In the genomic region with DNA sequence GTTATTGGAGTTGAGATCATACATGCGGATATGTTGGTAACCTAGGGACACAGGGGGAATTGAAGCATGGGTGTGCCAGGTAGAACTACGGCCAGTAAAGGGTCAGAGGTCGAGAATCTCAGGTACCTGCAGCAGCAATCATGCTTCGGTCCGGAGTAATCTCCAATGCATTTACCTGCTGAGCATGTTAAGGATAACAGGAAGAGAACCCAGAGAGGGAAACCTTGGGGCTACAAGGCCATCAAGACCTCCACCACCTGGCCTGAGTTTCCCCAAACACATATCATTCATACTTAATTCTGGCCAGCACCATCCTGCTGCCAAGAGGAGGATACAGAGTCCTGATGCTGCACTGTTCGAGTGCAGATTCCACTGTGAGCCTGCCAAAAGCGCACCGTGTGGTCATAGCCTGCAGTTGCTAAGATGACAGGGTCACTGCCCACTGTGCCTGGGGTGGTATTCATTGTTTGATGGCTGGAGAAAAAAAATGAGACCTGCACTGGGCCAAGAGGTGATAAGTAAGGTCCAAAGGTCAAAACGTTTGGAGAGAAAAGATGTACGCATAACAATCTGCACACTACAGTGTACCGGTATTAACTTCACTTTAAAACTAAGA, we compare ENCODE assay signal across 8 mouse cellular contexts. TPM values are rescaled to one million over a fixed set of nuclear protein-coding genes. Genes with fewer than 3 reads are reported as not detected.
DNase-seq lines count a peak whose midpoint lies in the region; ATAC-seq lines count a peak whose summit lies in the region.

No protein-coding gene starts in this region.

- intact Hi-C loops in left cerebral cortex, postnatal 4 days (cut with DNase I), result no loop called here
- intact Hi-C loops in left cerebral cortex, postnatal 36 days (cut with DNase I), result loop anchor here (5.0 kb wide), 1 partner anchor 34 kb away; no protein-coding TSS in a partner anchor
- intact Hi-C loops in gastrocnemius, postnatal 14 days (cut with DNase I; ENCODE audit: low total_unique reads), result no loop called here

- H3K27ac ChIP-seq in hindbrain, embryonic 11.5 days (ENCODE audit: low read depth, low read length), result no peak overlapping the region
- H3K27ac ChIP-seq in liver, embryonic 13.5 days, result peak overlapping the region; percentile 94

- H3K4me3 ChIP-seq in hindbrain, embryonic 11.5 days (ENCODE audit: low read depth, low read length), result peak overlapping the region; percentile 80
- H3K4me3 ChIP-seq in liver, embryonic 13.5 days (replicated peaks), result peak overlapping the region; percentile 84

- H3K4me1 ChIP-seq in hindbrain, embryonic 11.5 days (replicated peaks; ENCODE audit: control insufficient read depth, insufficient read depth, low read length), result 0 out of 2 replicates have a peak, but pooled peaks cover 4% of the 10 kb centered on the region
- H3K4me1 ChIP-seq in liver, embryonic 13.5 days (replicated peaks), result peaks cover 43% of the 10 kb centered on the region

- H3K36me3 ChIP-seq in hindbrain, embryonic 11.5 days (ENCODE audit: control insufficient read depth, insufficient read depth, low read length), result peaks cover 6% of the 10 kb centered on the region; the same call in 1 of the 2 replicates
- H3K36me3 ChIP-seq in liver, embryonic 13.5 days, result peaks cover 50% of the 10 kb centered on the region

- H3K4me2 ChIP-seq in hindbrain, embryonic 11.5 days (replicated peaks; ENCODE audit: low read depth, low read length), result peak overlapping the region; percentile 40
- peak overlapping the region; percentile 76 for H3K4me2 ChIP-seq in liver, embryonic 13.5 days

- DNase-seq in left cerebral cortex, postnatal 4 days, result peak; percentile 45
- DNase-seq in left cerebral cortex, postnatal 36 days (ENCODE audit: low spot score in 2 of 2), result no peak
- peak; percentile 74 for DNase-seq in cerebellum, adult 11-12 months
- DNase-seq in hindbrain, embryonic 11.5 days (ENCODE audit: low spot score), result no peak
- DNase-seq in liver, embryonic 13.5 days, result no peak
- DNase-seq in urinary bladder, adult 18-20 months (ENCODE audit: low spot score in 2 of 2), result no peak
- no peak for DNase-seq in gastrocnemius, postnatal 14 days
- DNase-seq in spleen, postnatal 4 days (ENCODE audit: low spot score in 2 of 2), result no peak

- peak; percentile 41 for ATAC-seq in hindbrain, embryonic 11.5 days (ENCODE audit: low FRiP score)
- no peak for ATAC-seq in liver, embryonic 13.5 days (ENCODE audit: low read depth)

- H3K9me3 ChIP-seq in hindbrain, embryonic 11.5 days (ENCODE audit: control insufficient read depth, low read length), result no peaks in the 10 kb centered on the region
- H3K9me3 ChIP-seq in liver, embryonic 13.5 days (replicated peaks), result no peaks in the 10 kb centered on the region

- no peaks in the 10 kb centered on the region for H3K27me3 ChIP-seq in hindbrain, embryonic 11.5 days (ENCODE audit: control insufficient read depth, insufficient read depth, low read length)
- H3K27me3 ChIP-seq in liver, embryonic 13.5 days, result no peaks in the 10 kb centered on the region

- H3K9ac ChIP-seq in hindbrain, embryonic 11.5 days (ENCODE audit: low read depth, low read length), result peak overlapping the region; percentile 81
- peak overlapping the region; percentile 88 for H3K9ac ChIP-seq in liver, embryonic 13.5 days

- WGBS in hindbrain, embryonic 11.5 days, result 56% methylated on average over 11 of the region's 11 CpGs
- 50% methylated on average over 11 of the region's 11 CpGs for WGBS in liver, embryonic 13.5 days (ENCODE audit: insufficient replicate concordance)

RNA-seq across cellular contexts. Expression of a gene that starts 0.8 kb away (rescaled TPM):
- total RNA-seq in left cerebral cortex, postnatal 4 days (2021), result 10 to 100 TPM; 33.4 to 39.1 TPM
- 10 to 100 TPM; 35.1 to 35.8 TPM for total RNA-seq in left cerebral cortex, postnatal 36 days (2021)
- polyA plus RNA-seq in hindbrain, embryonic 11.5 days (2014; fragmentation: Nextera tagmentation; extraction: Ambion mirVana), result 27.8 and 37.7 TPM in 2 replicates
- polyA plus RNA-seq in liver, embryonic 13.5 days (2015; fragmentation: Nextera tagmentation; extraction: Ambion mirVana), result 11.7 and 13.8 TPM in 2 replicates
- total RNA-seq in gastrocnemius, postnatal 14 days (2021), result 10 to 100 TPM; 10.7 to 11.6 TPM

RNA-seq across cellular contexts. Expression of a gene that starts 4.4 kb away (rescaled TPM):
- under 1 TPM; 0.54 to 0.92 TPM for total RNA-seq in left cerebral cortex, postnatal 4 days (2021)
- 1 to 10 TPM in 1 of 2 experiments, under 1 TPM in 1; 0.86 to 1.1 TPM for total RNA-seq in left cerebral cortex, postnatal 36 days (2021)
- 0.86 and 1.8 TPM in 2 replicates for polyA plus RNA-seq in hindbrain, embryonic 11.5 days (2014; fragmentation: Nextera tagmentation; extraction: Ambion mirVana)
- 0.13 TPM in 1 of 2 replicates, not detected in the other for polyA plus RNA-seq in liver, embryonic 13.5 days (2015; fragmentation: Nextera tagmentation; extraction: Ambion mirVana)
- total RNA-seq in gastrocnemius, postnatal 14 days (2021), result under 1 TPM in 1 of 2 experiments, not detected in 1; 0.31 TPM

RNA-seq across cellular contexts. Expression of a gene that starts 7.9 kb away (rescaled TPM):
- total RNA-seq in left cerebral cortex, postnatal 4 days (2021), result 10 to 100 TPM; 45.3 to 45.9 TPM
- 10 to 100 TPM; 60.4 to 75.1 TPM for total RNA-seq in left cerebral cortex, postnatal 36 days (2021)
- polyA plus RNA-seq in hindbrain, embryonic 11.5 days (2014; fragmentation: Nextera tagmentation; extraction: Ambion mirVana), result 60.1 and 64.6 TPM in 2 replicates
- 84.0 and 86.7 TPM in 2 replicates for polyA plus RNA-seq in liver, embryonic 13.5 days (2015; fragmentation: Nextera tagmentation; extraction: Ambion mirVana)
- total RNA-seq in gastrocnemius, postnatal 14 days (2021), result 10 to 100 TPM; 44.6 TPM

RNA-seq across cellular contexts. Expression of a gene that starts 8.0 kb away (rescaled TPM):
- total RNA-seq in left cerebral cortex, postnatal 4 days (2021), result 10 to 100 TPM; 39.0 to 41.7 TPM
- total RNA-seq in left cerebral cortex, postnatal 36 days (2021), result 10 to 100 TPM; 26.2 to 40.9 TPM
- 17.5 and 19.9 TPM in 2 replicates for polyA plus RNA-seq in hindbrain, embryonic 11.5 days (2014; fragmentation: Nextera tagmentation; extraction: Ambion mirVana)
- 11.7 and 13.0 TPM in 2 replicates for polyA plus RNA-seq in liver, embryonic 13.5 days (2015; fragmentation: Nextera tagmentation; extraction: Ambion mirVana)
- total RNA-seq in gastrocnemius, postnatal 14 days (2021), result 10 to 100 TPM in 1 of 2 experiments, 1 to 10 TPM in 1; 8.5 to 10.2 TPM

RNA-seq across cellular contexts. Expression of a gene that starts 10.3 kb away (rescaled TPM):
- total RNA-seq in left cerebral cortex, postnatal 4 days (2021), result 100 to 1,000 TPM; 158 to 180 TPM
- 100 to 1,000 TPM; 110 to 140 TPM for total RNA-seq in left cerebral cortex, postnatal 36 days (2021)
- polyA plus RNA-seq in hindbrain, embryonic 11.5 days (2014; fragmentation: Nextera tagmentation; extraction: Ambion mirVana), result 6.4 and 9.2 TPM in 2 replicates
- 0.15 and 0.20 TPM in 2 replicates for polyA plus RNA-seq in liver, embryonic 13.5 days (2015; fragmentation: Nextera tagmentation; extraction: Ambion mirVana)
- under 1 TPM; 0.22 to 0.31 TPM for total RNA-seq in gastrocnemius, postnatal 14 days (2021)

Comparison
In these comparisons a context has a peak if more than half of its experiments do, and no peak if none do; other contexts are left out.
1. DNase-seq: peak in left cerebral cortex, postnatal 4 days (single experiment) and cerebellum, adult 11-12 months (single experiment); none in left cerebral cortex, postnatal 36 days (0 of 2), hindbrain, embryonic 11.5 days (single experiment), liver, embryonic 13.5 days (single experiment), urinary bladder, adult 18-20 months (0 of 2), gastrocnemius, postnatal 14 days (single experiment) and spleen, postnatal 4 days (0 of 2).